Mouse (Mus musculus): ENCODE data around the gene Ell2. TPM values are rescaled to one million over a fixed set of nuclear protein-coding genes. Genes with fewer than 3 reads are reported as not detected.

Gene Ell2
- polyA plus RNA-seq, 1 experiment from 2014 or later, result 1.8 TPM

DNA sequence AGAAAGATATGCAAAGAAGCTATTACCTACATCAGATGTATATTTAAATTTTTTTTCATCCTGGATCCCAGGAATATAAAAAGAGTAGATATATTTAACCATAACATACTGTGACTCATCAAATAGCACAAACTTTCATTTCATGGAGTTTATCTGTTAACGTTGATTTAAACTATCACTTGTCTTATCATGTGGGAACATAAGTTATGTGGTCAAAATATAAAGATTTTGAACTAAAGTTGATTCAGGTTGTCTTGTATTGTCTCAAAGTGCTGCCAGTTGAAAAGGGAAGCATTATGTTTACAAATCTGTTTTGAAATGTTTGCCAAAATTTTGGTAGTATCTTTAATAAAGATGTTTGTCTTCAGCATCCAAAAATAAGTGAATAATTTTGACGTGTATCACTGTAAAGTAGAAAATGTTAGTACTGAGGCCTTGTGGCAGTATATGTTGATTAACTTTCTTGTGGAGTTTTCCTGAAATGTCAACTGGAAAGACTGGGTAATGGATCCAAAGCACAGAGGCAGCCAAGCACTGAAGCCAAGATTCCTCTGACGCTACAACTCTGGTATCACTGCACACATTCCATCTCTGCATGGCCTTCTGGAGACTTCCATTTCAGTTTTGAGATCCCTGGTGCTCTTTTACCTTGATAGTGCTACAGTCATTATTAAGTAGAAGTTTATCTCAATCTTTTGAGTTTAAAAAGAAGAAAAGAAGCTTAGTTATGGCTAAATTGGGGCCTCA lies 65.6 kb downstream of the Ell2 start:
- Histone ChIP-seq H3K9me3 (ENCODE audit: control insufficient read depth, low read length) (no peaks in the 10 kb centered on the region), H3K4me2 (ENCODE audit: low read length) (no peak overlapping the region), H3K27me3 (replicated peaks; ENCODE audit: control insufficient read depth, insufficient read depth, low read length) (no peaks in the 10 kb centered on the region), H3K36me3 (ENCODE audit: control insufficient read depth, insufficient read depth, low read length) (no peaks in the 10 kb centered on the region), H3K27ac (ENCODE audit: low read depth, low read length) (no peak overlapping the region), H3K4me1 (ENCODE audit: control insufficient read depth, insufficient read depth, low read depth, low read length) (no peaks in the 10 kb centered on the region), H3K9ac (ENCODE audit: low read depth, low read length) (no peak overlapping the region), H3K4me3 (ENCODE audit: low read length) (no peak overlapping the region)
- no peak for ATAC-seq
- WGBS, result 92% methylated on average over 3 of the region's 3 CpGs

GRCm38 (mm10) chr13:75775961-75776360 lies 69.4 kb downstream of the Ell2 start:
- no peak overlapping the region for H3K9ac ChIP-seq (ENCODE audit: low read depth, low read length)
- no peak overlapping the region for H3K27ac ChIP-seq (ENCODE audit: low read depth, low read length)
- no peaks in the 10 kb centered on the region for H3K27me3 ChIP-seq (replicated peaks; ENCODE audit: control insufficient read depth, insufficient read depth, low read length)
- H3K36me3 ChIP-seq (ENCODE audit: control insufficient read depth, insufficient read depth, low read length), result no peaks in the 10 kb centered on the region
- ATAC-seq, result no peak
- H3K9me3 ChIP-seq (ENCODE audit: control insufficient read depth, low read length), result no peaks in the 10 kb centered on the region
- no peak overlapping the region for H3K4me2 ChIP-seq (ENCODE audit: low read length)
- H3K4me1 ChIP-seq (ENCODE audit: control insufficient read depth, insufficient read depth, low read depth, low read length), result no peaks in the 10 kb centered on the region
- H3K4me3 ChIP-seq (ENCODE audit: low read length), result no peak overlapping the region

DNA sequence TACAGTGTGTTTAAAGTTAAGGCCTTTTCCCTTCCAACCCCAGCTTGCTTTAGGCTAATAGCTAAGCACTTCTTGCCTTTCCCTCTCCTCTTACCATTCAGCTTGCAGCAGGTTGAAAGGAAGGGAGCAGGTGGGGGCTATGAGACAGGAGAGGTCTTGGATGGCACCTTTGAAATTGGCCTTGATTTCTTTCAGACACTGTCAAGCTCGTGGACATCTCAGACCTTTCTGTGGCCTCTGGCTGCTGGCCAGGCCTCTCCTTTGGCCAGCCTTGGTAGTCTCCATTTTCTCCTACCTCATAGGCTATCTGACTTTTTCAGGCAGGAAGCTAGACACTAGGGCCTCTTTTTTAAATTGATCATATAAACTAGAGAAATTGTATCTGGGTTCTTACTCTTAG lies 70.1 kb downstream of the Ell2 start:
- no peaks in the 10 kb centered on the region for H3K27me3 ChIP-seq (replicated peaks; ENCODE audit: control insufficient read depth, insufficient read depth, low read length)
- H3K27ac ChIP-seq (ENCODE audit: low read depth, low read length), result no peak overlapping the region
- no peaks in the 10 kb centered on the region for H3K4me1 ChIP-seq (ENCODE audit: control insufficient read depth, insufficient read depth, low read depth, low read length)
- H3K36me3 ChIP-seq (ENCODE audit: control insufficient read depth, insufficient read depth, low read length), result no peaks in the 10 kb centered on the region
- WGBS, result 59% methylated on average over 1 of the region's 1 CpGs
- H3K9me3 ChIP-seq (ENCODE audit: control insufficient read depth, low read length), result no peaks in the 10 kb centered on the region
- ATAC-seq, result no peak
- no peak overlapping the region for H3K4me2 ChIP-seq (ENCODE audit: low read length)
- H3K4me3 ChIP-seq (ENCODE audit: low read length), result no peak overlapping the region
- no peak overlapping the region for H3K9ac ChIP-seq (ENCODE audit: low read depth, low read length)

- H3K4me2 ChIP-seq (ENCODE audit: low read length), result no peak overlapping the region
- H3K27ac ChIP-seq (ENCODE audit: low read depth, low read length), result no peak overlapping the region
- H3K4me1 ChIP-seq (ENCODE audit: control insufficient read depth, insufficient read depth, low read depth, low read length), result no peaks in the 10 kb centered on the region
- no peaks in the 10 kb centered on the region for H3K27me3 ChIP-seq (replicated peaks; ENCODE audit: control insufficient read depth, insufficient read depth, low read length)
- no peak for ATAC-seq
- WGBS, result 87% methylated on average over 6 of the region's 6 CpGs
- no peak overlapping the region for H3K9ac ChIP-seq (ENCODE audit: low read depth, low read length)
- no peaks in the 10 kb centered on the region for H3K36me3 ChIP-seq (ENCODE audit: control insufficient read depth, insufficient read depth, low read length)
- H3K9me3 ChIP-seq (ENCODE audit: control insufficient read depth, low read length), result no peaks in the 10 kb centered on the region
- H3K4me3 ChIP-seq (ENCODE audit: low read length), result no peak overlapping the region
Observed at GRCm38 (mm10) chr13:75778156-75778555, 71.6 kb downstream of the Ell2 start.

GRCm38 (mm10) chr13:75779169-75779568 lies 72.6 kb downstream of the Ell2 start:
- no peaks in the 10 kb centered on the region for H3K27me3 ChIP-seq (replicated peaks; ENCODE audit: control insufficient read depth, insufficient read depth, low read length)
- WGBS, result 92% methylated on average over 2 of the region's 2 CpGs
- no peaks in the 10 kb centered on the region for H3K36me3 ChIP-seq (ENCODE audit: control insufficient read depth, insufficient read depth, low read length)
- no peaks in the 10 kb centered on the region for H3K9me3 ChIP-seq (ENCODE audit: control insufficient read depth, low read length)
- H3K4me2 ChIP-seq (ENCODE audit: low read length), result no peak overlapping the region
- H3K27ac ChIP-seq (ENCODE audit: low read depth, low read length), result no peak overlapping the region
- H3K9ac ChIP-seq (ENCODE audit: low read depth, low read length), result no peak overlapping the region
- H3K4me1 ChIP-seq (ENCODE audit: control insufficient read depth, insufficient read depth, low read depth, low read length), result no peaks in the 10 kb centered on the region
- H3K4me3 ChIP-seq (ENCODE audit: low read length), result no peak overlapping the region
- ATAC-seq, result no peak

DNA sequence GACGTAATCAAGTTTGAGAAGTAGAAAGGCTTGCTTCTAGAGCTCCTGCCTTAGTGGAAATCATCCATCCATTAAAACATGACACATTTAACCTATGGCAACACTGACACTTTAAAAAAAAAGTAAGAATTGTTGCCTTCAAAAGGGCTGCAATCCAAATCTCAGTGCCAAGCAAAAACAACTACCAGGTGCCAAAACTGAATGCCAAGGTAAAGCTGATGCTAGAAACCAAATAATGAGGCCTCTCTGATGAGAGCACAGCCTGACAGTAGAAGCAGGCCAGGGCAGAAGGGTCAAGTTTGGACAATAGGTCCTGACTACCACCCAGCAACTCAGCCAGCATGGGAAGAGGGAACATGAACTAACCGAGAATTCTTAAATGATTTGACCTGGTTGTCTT lies 73.5 kb downstream of the Ell2 start:
- Histone ChIP-seq H3K9ac (ENCODE audit: low read depth, low read length) (no peak overlapping the region), H3K4me3 (ENCODE audit: low read length) (no peak overlapping the region), H3K4me2 (ENCODE audit: low read length) (no peak overlapping the region), H3K27me3 (replicated peaks; ENCODE audit: control insufficient read depth, insufficient read depth, low read length) (no peaks in the 10 kb centered on the region), H3K9me3 (ENCODE audit: control insufficient read depth, low read length) (no peaks in the 10 kb centered on the region), H3K4me1 (ENCODE audit: control insufficient read depth, insufficient read depth, low read depth, low read length) (no peaks in the 10 kb centered on the region), H3K36me3 (ENCODE audit: control insufficient read depth, insufficient read depth, low read length) (no peaks in the 10 kb centered on the region), H3K27ac (ENCODE audit: low read depth, low read length) (no peak overlapping the region)
- WGBS, result 77% methylated on average over 2 of the region's 2 CpGs
- ATAC-seq, result no peak

DNA sequence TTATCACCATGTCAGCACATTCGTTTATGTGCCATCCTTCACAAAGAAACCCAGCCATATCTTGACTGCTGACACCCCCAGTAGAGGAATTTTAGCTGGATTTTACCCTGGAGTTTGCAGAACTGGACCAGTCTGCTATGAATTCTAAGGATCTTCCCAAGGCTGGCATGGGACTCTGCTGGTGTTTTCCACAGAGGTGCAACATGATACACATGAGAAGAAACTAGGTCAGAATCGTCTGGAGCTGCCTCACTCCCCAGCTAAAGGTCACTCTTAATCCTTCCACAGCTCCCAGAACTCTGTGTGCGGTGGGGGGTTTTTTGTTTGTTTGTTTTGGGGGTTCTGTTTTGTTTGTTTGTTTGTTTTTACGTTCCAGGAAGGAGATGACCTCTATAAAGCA lies 79.2 kb downstream of the Ell2 start:
- H3K9ac ChIP-seq (ENCODE audit: low read depth, low read length), result no peak overlapping the region
- H3K36me3 ChIP-seq (ENCODE audit: control insufficient read depth, insufficient read depth, low read length), result no peaks in the 10 kb centered on the region
- 84% methylated on average over 4 of the region's 4 CpGs for WGBS
- no peaks in the 10 kb centered on the region for H3K4me1 ChIP-seq (ENCODE audit: control insufficient read depth, insufficient read depth, low read depth, low read length)
- no peak overlapping the region for H3K4me2 ChIP-seq (ENCODE audit: low read length)
- no peak for ATAC-seq
- H3K4me3 ChIP-seq (ENCODE audit: low read length), result no peak overlapping the region
- no peak overlapping the region for H3K27ac ChIP-seq (ENCODE audit: low read depth, low read length)
- no peaks in the 10 kb centered on the region for H3K27me3 ChIP-seq (replicated peaks; ENCODE audit: control insufficient read depth, insufficient read depth, low read length)
- H3K9me3 ChIP-seq (ENCODE audit: control insufficient read depth, low read length), result no peaks in the 10 kb centered on the region

GRCm38 (mm10) chr13:75786264-75786663 lies 79.7 kb downstream of the Ell2 start:
- WGBS, result 95% methylated on average over 11 of the region's 11 CpGs
- no peaks in the 10 kb centered on the region for H3K27me3 ChIP-seq (replicated peaks; ENCODE audit: control insufficient read depth, insufficient read depth, low read length)
- H3K4me3 ChIP-seq (ENCODE audit: low read length), result no peak overlapping the region
- no peak overlapping the region for H3K4me2 ChIP-seq (ENCODE audit: low read length)
- H3K9ac ChIP-seq (ENCODE audit: low read depth, low read length), result no peak overlapping the region
- no peak overlapping the region for H3K27ac ChIP-seq (ENCODE audit: low read depth, low read length)
- H3K36me3 ChIP-seq (ENCODE audit: control insufficient read depth, insufficient read depth, low read length), result no peaks in the 10 kb centered on the region
- H3K9me3 ChIP-seq (ENCODE audit: control insufficient read depth, low read length), result no peaks in the 10 kb centered on the region
- no peak for ATAC-seq
- no peaks in the 10 kb centered on the region for H3K4me1 ChIP-seq (ENCODE audit: control insufficient read depth, insufficient read depth, low read depth, low read length)

- Histone ChIP-seq H3K4me1 (ENCODE audit: control insufficient read depth, insufficient read depth, low read depth, low read length) (no peaks in the 10 kb centered on the region), H3K9ac (ENCODE audit: low read depth, low read length) (no peak overlapping the region), H3K9me3 (ENCODE audit: control insufficient read depth, low read length) (no peaks in the 10 kb centered on the region), H3K4me2 (ENCODE audit: low read length) (no peak overlapping the region), H3K27me3 (replicated peaks; ENCODE audit: control insufficient read depth, insufficient read depth, low read length) (no peaks in the 10 kb centered on the region), H3K4me3 (ENCODE audit: low read length) (no peak overlapping the region), H3K27ac (ENCODE audit: low read depth, low read length) (no peak overlapping the region), H3K36me3 (ENCODE audit: control insufficient read depth, insufficient read depth, low read length) (no peaks in the 10 kb centered on the region)
- no peak for ATAC-seq
- WGBS, result 80% methylated on average over 3 of the region's 3 CpGs
Observed at GRCm38 (mm10) chr13:75787364-75787763, 80.8 kb downstream of the Ell2 start.

- no peaks in the 10 kb centered on the region for H3K36me3 ChIP-seq (ENCODE audit: control insufficient read depth, insufficient read depth, low read length)
- no peak overlapping the region for H3K27ac ChIP-seq (ENCODE audit: low read depth, low read length)
- no peaks in the 10 kb centered on the region for H3K27me3 ChIP-seq (replicated peaks; ENCODE audit: control insufficient read depth, insufficient read depth, low read length)
- no peak for ATAC-seq
- H3K9ac ChIP-seq (ENCODE audit: low read depth, low read length), result no peak overlapping the region
- H3K4me2 ChIP-seq (ENCODE audit: low read length), result no peak overlapping the region
- WGBS, result 93% methylated on average over 4 of the region's 4 CpGs
- no peaks in the 10 kb centered on the region for H3K9me3 ChIP-seq (ENCODE audit: control insufficient read depth, low read length)
- no peaks in the 10 kb centered on the region for H3K4me1 ChIP-seq (ENCODE audit: control insufficient read depth, insufficient read depth, low read depth, low read length)
- no peak overlapping the region for H3K4me3 ChIP-seq (ENCODE audit: low read length)
Observed at GRCm38 (mm10) chr13:75788178-75788577, 81.6 kb downstream of the Ell2 start.

Data from hindbrain, embryonic 16.5 days (tissue).